Mouse (Mus musculus): ENCODE results near the gene Osbpl7. TPM values are rescaled to one million over a fixed set of nuclear protein-coding genes. Genes with fewer than 3 reads are reported as not detected.

Gene Osbpl7
- total and polyA plus RNA-seq, 2 experiments from 2014 or later = 12.5 to 14.6 TPM

GRCm38 (mm10) chr11:97050944-97051586, 637 bp downstream of the Osbpl7 start:
- Histone ChIP-seq H3K27me3 (ENCODE audit: insufficient read depth, low read length) (no peaks in the 10 kb centered on the region), H3K4me1 (ENCODE audit: insufficient read depth, low read length) (peaks cover 22% of the 10 kb centered on the region), H3K4me2 (ENCODE audit: low read depth, low read length) (peak overlapping the region; percentile 96), H3K27ac (peak overlapping the region; percentile 78), H3K9ac (replicated peaks; ENCODE audit: low read length) (peak overlapping the region; percentile 67), H3K9me3 (ENCODE audit: low read length) (no peaks in the 10 kb centered on the region), H3K36me3 (ENCODE audit: insufficient read depth, low read length) (peaks cover 28% of the 10 kb centered on the region), H3K4me3 (ENCODE audit: low read length) (peak overlapping the region; percentile 68)
- no peak for TF ChIP-seq CTCF (IDR thresholded peaks at IDR 0.05; ENCODE audit: low read depth)
- 14% methylated on average over 13 of the region's 13 CpGs for WGBS
- ATAC-seq (peak; percentile 59), DNase-seq (ENCODE audit: low spot score) (peak; percentile 43)

DNA sequence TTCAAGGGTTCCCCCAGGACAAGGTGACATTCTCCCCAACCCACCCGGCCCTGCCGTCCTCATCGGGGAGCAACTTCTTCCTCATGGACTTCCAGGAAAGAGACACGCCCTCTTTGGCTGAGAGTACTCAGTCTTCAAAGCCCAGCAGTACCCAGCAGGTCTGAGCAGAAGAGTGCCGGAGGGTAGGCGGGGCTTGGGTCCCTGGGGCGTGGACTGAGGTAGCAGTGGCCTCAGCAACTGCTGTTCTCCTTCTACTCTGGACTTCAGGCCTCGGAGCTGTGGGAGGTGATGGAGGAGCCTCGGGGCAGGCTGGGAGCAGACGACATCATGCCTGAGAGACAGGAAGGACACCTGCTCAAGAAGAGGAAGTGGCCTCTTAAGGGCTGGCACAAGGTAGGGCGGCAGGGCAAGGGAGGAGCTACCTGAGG, 1.8 kb downstream of the Osbpl7 start:
- no peak for ATAC-seq
- Histone ChIP-seq H3K4me3 (ENCODE audit: low read length) (no peak overlapping the region), H3K27me3 (ENCODE audit: insufficient read depth, low read length) (no peaks in the 10 kb centered on the region), H3K27ac (no peak overlapping the region), H3K36me3 (ENCODE audit: insufficient read depth, low read length) (peaks cover 27% of the 10 kb centered on the region), H3K9me3 (ENCODE audit: low read length) (no peaks in the 10 kb centered on the region), H3K4me1 (ENCODE audit: insufficient read depth, low read length) (peaks cover 22% of the 10 kb centered on the region), H3K4me2 (ENCODE audit: low read depth, low read length) (peak overlapping the region; percentile 96), H3K9ac (replicated peaks; ENCODE audit: low read length) (peak overlapping the region; percentile 67; the same call in 1 of the 2 replicates)
- no peak for TF ChIP-seq CTCF (IDR thresholded peaks at IDR 0.05; ENCODE audit: low read depth)
- no peak for DNase-seq (ENCODE audit: low spot score)
- 25% methylated on average over 11 of the region's 11 CpGs for WGBS

- WGBS = 31% methylated on average over 9 of the region's 9 CpGs
- ATAC-seq (no peak), DNase-seq (ENCODE audit: low spot score) (peak; percentile 36)
- no peak overlapping the region for H3K9ac ChIP-seq (replicated peaks; ENCODE audit: low read length)
- H3K27me3 ChIP-seq (ENCODE audit: insufficient read depth, low read length) = no peaks in the 10 kb centered on the region
- no peak overlapping the region for H3K4me2 ChIP-seq (ENCODE audit: low read depth, low read length)
- H3K9me3 ChIP-seq (ENCODE audit: low read length) = no peaks in the 10 kb centered on the region
- H3K4me1 ChIP-seq (ENCODE audit: insufficient read depth, low read length) = no peaks in the 10 kb centered on the region
- TF ChIP-seq CTCF (IDR thresholded peaks at IDR 0.05; ENCODE audit: low read depth) = no peak
- H3K4me3 ChIP-seq (ENCODE audit: low read length) = no peak overlapping the region
- H3K36me3 ChIP-seq (ENCODE audit: insufficient read depth, low read length) = peaks cover 24% of the 10 kb centered on the region
- H3K27ac ChIP-seq = peak overlapping the region; percentile 58
Observed at GRCm38 (mm10) chr11:97063274-97063920, 13.0 kb downstream of the Osbpl7 start.

GRCm38 (mm10) chr11:97063921-97064295, 13.5 kb downstream of the Osbpl7 start:
- Histone ChIP-seq H3K4me3 (ENCODE audit: low read length) (no peak overlapping the region), H3K4me1 (ENCODE audit: insufficient read depth, low read length) (no peaks in the 10 kb centered on the region), H3K9ac (replicated peaks; ENCODE audit: low read length) (no peak overlapping the region), H3K9me3 (ENCODE audit: low read length) (no peaks in the 10 kb centered on the region), H3K36me3 (ENCODE audit: insufficient read depth, low read length) (peaks cover 24% of the 10 kb centered on the region), H3K4me2 (ENCODE audit: low read depth, low read length) (no peak overlapping the region), H3K27me3 (ENCODE audit: insufficient read depth, low read length) (no peaks in the 10 kb centered on the region), H3K27ac (peak overlapping the region; percentile 58)
- no peak for ATAC-seq
- peak; percentile 39 for TF ChIP-seq CTCF (IDR thresholded peaks at IDR 0.05; ENCODE audit: low read depth)
- DNase-seq (ENCODE audit: low spot score) = no peak
- 83% methylated on average over 3 of the region's 3 CpGs for WGBS

DNA sequence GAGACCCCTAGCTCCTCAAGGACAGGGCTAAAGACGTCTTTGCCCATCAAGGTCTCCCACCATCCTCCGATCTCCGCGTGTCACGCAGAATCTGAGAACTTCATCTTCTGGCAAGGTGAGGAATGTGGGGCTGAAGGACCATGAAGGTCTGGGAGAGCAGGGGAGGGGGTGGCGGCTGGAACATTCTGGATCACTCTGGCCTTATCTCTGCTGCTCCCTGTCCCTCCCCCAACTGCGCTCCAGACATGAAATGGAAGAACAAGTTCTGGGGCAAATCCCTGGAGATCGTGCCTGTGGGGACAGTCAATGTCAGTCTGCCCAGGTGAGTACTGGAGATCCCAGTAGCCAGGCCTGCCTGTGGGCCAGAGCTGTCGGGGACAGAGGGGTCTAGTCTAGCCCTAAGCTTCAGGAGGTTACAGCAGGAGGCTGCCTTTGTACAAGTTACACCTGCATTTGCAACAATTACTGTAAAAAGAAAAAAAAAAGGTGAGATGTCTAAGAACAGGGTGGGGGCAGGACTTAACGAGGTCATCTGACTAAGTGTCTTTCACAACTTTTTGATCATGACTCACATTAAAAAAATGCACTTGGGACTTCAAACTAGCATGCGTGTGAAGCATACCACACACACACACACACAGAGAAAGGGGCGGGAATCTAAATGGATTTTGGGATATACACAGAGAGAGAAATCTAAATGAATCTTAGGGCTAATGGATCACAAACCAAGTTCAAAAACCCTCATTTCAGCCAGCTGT, 15.3 kb downstream of the Osbpl7 start:
- Histone ChIP-seq H3K9me3 (ENCODE audit: low read length) (no peaks in the 10 kb centered on the region), H3K36me3 (ENCODE audit: insufficient read depth, low read length) (peaks cover 15% of the 10 kb centered on the region), H3K27me3 (ENCODE audit: insufficient read depth, low read length) (no peaks in the 10 kb centered on the region), H3K27ac (no peak overlapping the region), H3K4me2 (ENCODE audit: low read depth, low read length) (no peak overlapping the region), H3K4me1 (ENCODE audit: insufficient read depth, low read length) (no peaks in the 10 kb centered on the region), H3K9ac (replicated peaks; ENCODE audit: low read length) (no peak overlapping the region), H3K4me3 (ENCODE audit: low read length) (no peak overlapping the region)
- 79% methylated on average over 12 of the region's 12 CpGs for WGBS
- ATAC-seq (no peak), DNase-seq (ENCODE audit: low spot score) (no peak)
- TF ChIP-seq CTCF (IDR thresholded peaks at IDR 0.05; ENCODE audit: low read depth) = no peak

GRCm38 (mm10) chr11:97066656-97067360, 16.4 kb downstream of the Osbpl7 start:
- Histone ChIP-seq H3K27me3 (ENCODE audit: insufficient read depth, low read length) (no peaks in the 10 kb centered on the region), H3K9ac (replicated peaks; ENCODE audit: low read length) (no peak overlapping the region), H3K9me3 (ENCODE audit: low read length) (no peaks in the 10 kb centered on the region), H3K4me2 (ENCODE audit: low read depth, low read length) (no peak overlapping the region), H3K4me3 (ENCODE audit: low read length) (no peak overlapping the region), H3K27ac (no peak overlapping the region), H3K36me3 (ENCODE audit: insufficient read depth, low read length) (0 out of 2 replicates have a peak, but pooled peaks cover 9% of the 10 kb centered on the region), H3K4me1 (ENCODE audit: insufficient read depth, low read length) (no peaks in the 10 kb centered on the region)
- DNase-seq (ENCODE audit: low spot score) (peak; percentile 28), ATAC-seq (0 out of 2 replicates have a peak, but pooled peaks have one; percentile 27)
- WGBS = 53% methylated on average over 22 of the region's 22 CpGs
- TF ChIP-seq CTCF (IDR thresholded peaks at IDR 0.05; ENCODE audit: low read depth) = no peak
